Mouse (Mus musculus): ENCODE data around the gene H2afj. TPM values are rescaled to one million over a fixed set of nuclear protein-coding genes. Genes with fewer than 3 reads are reported as not detected.

The H2afj gene
- polyA plus RNA-seq, 1 experiment from 2014 or later = 121 TPM

DNA sequence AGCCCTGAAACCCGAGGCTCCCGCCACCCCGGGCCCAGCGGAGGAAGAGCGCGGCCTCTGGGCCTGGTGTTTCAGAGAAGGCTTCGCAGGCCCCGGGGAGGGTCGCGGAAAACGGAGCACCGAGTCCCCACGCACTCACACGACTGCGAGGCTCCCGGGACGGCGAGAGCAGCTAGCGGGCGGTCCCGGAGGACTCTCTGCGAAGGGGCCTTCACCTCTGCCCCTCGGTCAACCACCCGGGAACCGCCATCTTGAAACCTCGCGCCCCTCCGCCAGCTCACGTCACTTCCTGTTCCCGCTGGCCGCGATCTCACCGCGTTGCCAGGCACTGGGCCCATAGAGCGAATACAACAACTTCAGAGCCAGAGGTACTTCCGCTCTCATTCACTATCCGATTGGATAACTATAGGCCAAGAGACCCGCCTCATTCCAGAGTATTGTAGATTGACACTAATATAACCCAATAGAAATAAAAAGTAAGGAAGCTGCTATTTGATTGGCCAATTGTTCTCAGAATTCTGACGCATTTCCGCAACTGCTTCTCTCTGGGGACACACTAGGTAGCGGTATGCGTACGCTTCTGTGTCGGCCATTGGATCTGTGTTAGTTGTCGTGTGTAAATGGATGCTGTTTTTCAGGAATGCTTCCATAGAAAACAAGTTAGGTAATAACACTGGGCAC, 20.0 kb downstream of the H2afj start, which contains the start of gene Wbp11:
Wbp11 (minus strand) TSS at position 353 of the 681 bp plus-strand sequence.
- WGBS = under 1% methylated on average over 45 of the region's 45 CpGs
- peak within 1 kb of the TSS; percentile 70 for H3K4me2 ChIP-seq
- peaks cover 13% of the 10 kb centered on the region; the same call in 1 of the 2 replicates for H3K4me1 ChIP-seq
- H3K27me3 ChIP-seq = no peaks in the 10 kb centered on the region
- H3K9ac ChIP-seq = peak within 1 kb of the TSS; percentile 100
- ATAC-seq (ENCODE audit: borderline replicate concordance, extremely low read depth, low FRiP score, low TSS enrichment) = peak; percentile 100
- no peaks in the 10 kb centered on the region for H3K9me3 ChIP-seq
- peak within 1 kb of the TSS; percentile 80 for H3K27ac ChIP-seq
- H3K36me3 ChIP-seq = peaks cover 21% of the 10 kb centered on the region
- H3K4me3 ChIP-seq = peak within 1 kb of the TSS; percentile 99

DNA sequence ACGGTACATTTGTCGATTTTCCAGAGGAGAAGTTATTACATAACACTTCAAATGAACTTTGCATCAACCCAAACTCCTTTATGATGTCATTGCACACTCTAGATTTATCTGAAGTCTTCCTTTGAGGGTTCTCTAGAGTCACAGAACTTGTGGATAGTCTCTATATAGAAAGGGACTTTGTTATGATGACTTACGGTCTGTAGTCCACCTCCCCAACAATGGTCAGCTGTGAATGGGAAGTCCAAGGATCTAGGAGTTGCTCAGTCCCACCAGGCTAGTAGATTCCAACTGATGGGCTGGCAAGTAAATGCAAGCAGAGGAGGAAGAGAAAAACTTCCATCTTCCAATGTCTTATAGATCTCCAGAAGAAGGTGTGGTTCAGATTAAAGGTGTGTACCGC, 20.6 kb downstream of the H2afj start:
- Histone ChIP-seq H3K27ac (peak overlapping the region; percentile 64), H3K27me3 (no peaks in the 10 kb centered on the region), H3K4me1 (peaks cover 13% of the 10 kb centered on the region; the same call in 1 of the 2 replicates), H3K9me3 (no peaks in the 10 kb centered on the region), H3K36me3 (peaks cover 19% of the 10 kb centered on the region), H3K4me3 (peak overlapping the region; percentile 99), H3K4me2 (peak overlapping the region; percentile 57), H3K9ac (peak overlapping the region; percentile 31; the same call in 1 of the 2 replicates)
- WGBS = 34% methylated on average over 4 of the region's 4 CpGs
- ATAC-seq (ENCODE audit: borderline replicate concordance, extremely low read depth, low FRiP score, low TSS enrichment) = no peak

DNA sequence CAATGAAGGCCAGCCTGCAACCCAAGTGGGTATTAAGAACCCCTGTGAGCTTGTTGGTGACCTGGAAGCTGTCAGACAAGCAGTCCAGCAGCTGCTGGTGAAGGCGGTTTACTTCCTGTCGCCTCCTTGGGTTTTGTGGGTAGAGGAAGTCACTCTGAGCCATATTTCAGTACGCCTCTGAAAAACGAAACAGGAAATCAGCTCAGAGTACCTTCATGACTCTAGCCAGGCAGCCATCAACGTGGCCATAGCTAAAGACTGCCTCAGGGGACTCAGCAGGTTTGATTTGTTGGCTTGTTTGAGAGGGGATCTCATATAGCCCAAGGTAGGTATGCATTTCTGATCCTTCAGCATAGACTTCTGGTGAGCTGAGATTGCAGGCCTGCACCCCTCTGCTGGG, 23.7 kb downstream of the H2afj start:
- no peaks in the 10 kb centered on the region for H3K36me3 ChIP-seq
- no peak overlapping the region for H3K27ac ChIP-seq
- no peak for ATAC-seq (ENCODE audit: borderline replicate concordance, extremely low read depth, low FRiP score, low TSS enrichment)
- WGBS = 60% methylated on average over 5 of the region's 5 CpGs
- 0 out of 2 replicates have a peak, but pooled peaks cover 5% of the 10 kb centered on the region for H3K27me3 ChIP-seq
- no peaks in the 10 kb centered on the region for H3K9me3 ChIP-seq
- H3K4me3 ChIP-seq = no peak overlapping the region
- H3K4me2 ChIP-seq = no peak overlapping the region
- H3K4me1 ChIP-seq = peaks cover 8% of the 10 kb centered on the region; the same call in 1 of the 2 replicates
- H3K9ac ChIP-seq = no peak overlapping the region

DNA sequence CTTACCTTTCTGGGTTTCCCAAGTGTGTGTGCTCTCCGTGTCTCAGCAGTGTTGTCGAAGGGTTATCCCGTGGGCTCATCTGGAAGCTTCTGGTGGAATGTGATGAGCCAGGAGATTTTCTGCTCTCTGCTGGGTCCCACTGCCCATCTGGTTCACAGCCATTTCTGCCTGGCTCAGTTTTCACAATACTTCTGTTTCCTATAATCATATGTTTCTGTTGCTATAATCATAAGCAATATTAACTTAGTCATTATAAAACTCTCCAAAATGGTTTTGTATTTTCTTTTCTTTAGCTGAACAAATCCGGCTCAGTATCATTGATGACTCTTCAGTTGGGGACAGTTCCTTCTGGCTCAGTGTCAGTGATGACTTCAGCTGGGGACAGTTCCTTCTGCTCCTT, 27.3 kb downstream of the H2afj start, which contains the start of gene Smco3:
Smco3 (minus strand) TSS at position 101 of the 400 bp plus-strand sequence.
- no peaks in the 10 kb centered on the region for H3K9me3 ChIP-seq
- no peak within 1 kb of the TSS; the same call in 1 of the 2 replicates for H3K4me2 ChIP-seq
- ATAC-seq (ENCODE audit: borderline replicate concordance, extremely low read depth, low FRiP score, low TSS enrichment) = no peak
- 39% methylated on average over 4 of the region's 4 CpGs for WGBS
- H3K4me1 ChIP-seq = no peaks in the 10 kb centered on the region
- 0 out of 2 replicates have a peak, but pooled peaks cover 5% of the 10 kb centered on the region for H3K27me3 ChIP-seq
- H3K9ac ChIP-seq = no peak within 1 kb of the TSS
- no peaks in the 10 kb centered on the region for H3K36me3 ChIP-seq
- no peak within 1 kb of the TSS for H3K27ac ChIP-seq
- peak within 1 kb of the TSS; percentile 16 for H3K4me3 ChIP-seq

DNA sequence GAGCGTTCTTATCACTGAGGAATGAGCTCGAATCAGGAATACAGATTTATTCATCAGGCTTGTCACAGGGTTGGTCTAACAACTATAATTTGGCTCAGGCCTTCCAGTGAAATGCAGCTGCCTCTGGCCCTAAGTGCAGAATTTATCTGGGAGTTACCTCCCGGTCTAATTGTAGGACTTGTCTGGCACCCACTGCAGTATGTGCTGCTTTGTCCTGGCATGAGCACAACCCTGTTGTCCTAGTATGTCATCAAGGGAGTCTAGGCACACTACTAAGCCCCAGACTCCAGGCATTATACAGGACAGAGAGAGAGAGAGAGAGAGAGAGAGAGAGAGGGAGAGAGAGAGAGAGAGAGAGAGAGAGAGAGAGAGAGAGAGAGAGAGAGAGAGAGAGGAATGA, 29.3 kb downstream of the H2afj start:
- Histone ChIP-seq H3K27ac (no peak overlapping the region), H3K9me3 (no peaks in the 10 kb centered on the region), H3K4me1 (no peaks in the 10 kb centered on the region), H3K9ac (no peak overlapping the region), H3K27me3 (peaks cover 5% of the 10 kb centered on the region; the same call in 1 of the 2 replicates), H3K36me3 (no peaks in the 10 kb centered on the region), H3K4me3 (no peak overlapping the region), H3K4me2 (no peak overlapping the region)
- 77% methylated on average over 3 of the region's 3 CpGs for WGBS
- ATAC-seq (ENCODE audit: borderline replicate concordance, extremely low read depth, low FRiP score, low TSS enrichment) = no peak

DNA sequence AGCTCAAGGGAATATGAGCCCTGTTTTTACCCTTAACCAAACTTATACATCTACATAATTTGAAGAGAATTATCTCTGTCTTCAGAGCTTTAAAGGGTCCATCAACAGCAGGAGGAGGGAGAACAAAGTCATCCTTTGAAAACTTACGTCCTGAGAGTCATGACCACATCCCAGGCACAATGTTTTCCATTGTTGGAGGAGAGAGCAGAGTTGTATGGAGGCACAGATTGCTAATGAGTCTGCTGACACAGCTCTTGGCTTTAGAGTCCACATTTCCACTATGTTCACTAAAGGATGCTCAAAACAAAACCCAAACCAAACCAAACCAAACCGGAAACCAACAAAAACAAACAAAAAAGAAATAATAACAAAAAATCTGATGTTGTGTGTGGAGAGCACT, 36.9 kb downstream of the H2afj start:
- no peak overlapping the region for H3K27ac ChIP-seq
- H3K36me3 ChIP-seq = no peaks in the 10 kb centered on the region
- H3K4me3 ChIP-seq = no peak overlapping the region
- no peak overlapping the region for H3K9ac ChIP-seq
- no peak for ATAC-seq (ENCODE audit: borderline replicate concordance, extremely low read depth, low FRiP score, low TSS enrichment)
- H3K9me3 ChIP-seq = no peaks in the 10 kb centered on the region
- no peak overlapping the region for H3K4me2 ChIP-seq
- H3K27me3 ChIP-seq = no peaks in the 10 kb centered on the region; the same call in 1 of the 2 replicates
- WGBS = 57% methylated on average over 2 of the region's 2 CpGs
- H3K4me1 ChIP-seq = no peaks in the 10 kb centered on the region

DNA sequence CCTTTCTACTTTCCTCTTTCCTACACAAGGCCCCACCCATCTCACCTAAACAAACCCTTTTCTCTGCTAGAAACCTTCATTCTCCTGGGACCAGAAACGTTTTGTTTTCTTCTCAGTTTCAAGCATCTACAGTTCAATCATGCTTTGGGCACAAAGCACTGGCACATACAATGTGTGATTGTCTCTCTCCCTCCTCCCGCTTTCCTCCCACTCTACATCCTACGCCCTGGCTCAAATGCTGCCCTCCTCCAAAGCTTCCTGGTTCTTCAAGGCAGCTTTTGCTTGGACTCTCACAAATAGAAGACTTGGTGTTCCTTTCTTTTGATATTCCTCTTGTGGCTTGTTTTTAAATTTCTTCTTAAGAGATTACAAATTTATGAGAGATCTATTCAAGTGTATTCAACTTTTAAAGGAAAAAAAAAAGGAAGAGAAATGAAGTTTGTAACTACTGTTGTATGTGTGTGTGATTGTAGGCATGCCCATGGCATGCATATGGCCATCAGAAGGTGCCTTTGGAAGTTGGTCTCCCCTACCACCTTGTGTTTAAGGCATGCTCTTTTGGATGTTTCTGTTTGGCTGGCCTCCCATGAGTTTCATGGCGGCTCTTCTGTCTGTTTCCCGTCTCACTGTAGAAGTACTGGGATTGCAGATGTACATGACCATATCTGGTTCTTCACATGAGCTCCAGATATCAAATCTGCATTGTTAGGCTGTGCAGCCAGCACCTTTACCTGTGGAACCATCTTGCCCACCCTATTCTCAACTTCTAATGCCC, 37.8 kb downstream of the H2afj start:
- no peaks in the 10 kb centered on the region; the same call in 1 of the 2 replicates for H3K27me3 ChIP-seq
- WGBS = 67% methylated on average over 5 of the region's 5 CpGs
- H3K9ac ChIP-seq = no peak overlapping the region
- no peaks in the 10 kb centered on the region for H3K9me3 ChIP-seq
- no peak overlapping the region for H3K4me2 ChIP-seq
- no peaks in the 10 kb centered on the region for H3K4me1 ChIP-seq
- H3K4me3 ChIP-seq = no peak overlapping the region
- no peak for ATAC-seq (ENCODE audit: borderline replicate concordance, extremely low read depth, low FRiP score, low TSS enrichment)
- H3K27ac ChIP-seq = no peak overlapping the region
- H3K36me3 ChIP-seq = no peaks in the 10 kb centered on the region

DNA sequence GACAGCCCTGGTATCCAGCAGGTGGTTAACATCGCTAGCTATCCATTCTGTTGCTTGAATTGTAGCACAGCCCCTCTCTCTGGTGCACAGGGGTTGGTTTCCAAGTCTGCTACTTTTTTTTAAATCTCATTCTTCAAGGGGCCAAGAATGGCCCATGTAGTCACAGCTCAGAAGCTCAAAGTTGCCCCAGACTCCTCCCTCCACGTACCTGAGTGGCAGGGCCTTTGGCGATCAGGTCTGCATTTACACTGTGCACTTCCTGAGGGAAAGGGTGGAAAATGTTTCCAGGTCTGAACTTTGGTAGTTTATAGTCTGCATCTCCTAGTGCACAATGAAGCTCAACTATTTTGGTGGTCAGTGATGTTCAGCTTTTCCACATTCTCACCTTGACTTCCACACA, 39.2 kb downstream of the H2afj start:
- ATAC-seq (ENCODE audit: borderline replicate concordance, extremely low read depth, low FRiP score, low TSS enrichment) = no peak
- 85% methylated on average over 3 of the region's 3 CpGs for WGBS

DNA sequence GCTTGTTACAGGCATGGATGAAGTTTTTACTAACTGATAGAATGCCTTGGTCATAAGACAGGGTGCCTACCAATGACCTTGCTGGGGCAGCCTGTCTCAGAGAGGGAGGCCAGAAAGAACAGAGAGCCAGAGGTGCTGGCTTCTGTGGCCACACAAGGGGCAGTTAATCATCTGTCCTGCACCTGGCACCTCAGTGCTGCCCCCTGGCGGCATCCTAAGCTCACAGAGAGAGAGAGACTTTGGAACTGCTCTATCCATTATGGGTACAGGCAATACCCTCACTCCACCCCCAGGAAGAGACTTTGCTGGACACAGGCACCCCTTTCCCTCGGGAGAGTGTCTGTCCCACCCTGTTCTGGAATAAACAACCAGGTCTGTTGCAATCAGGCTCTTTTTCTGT, 39.7 kb downstream of the H2afj start:
- H3K36me3 ChIP-seq = no peaks in the 10 kb centered on the region
- no peaks in the 10 kb centered on the region for H3K27me3 ChIP-seq
- WGBS = 14% methylated on average over 2 of the region's 2 CpGs

More for the DNA sequence above, 39.2 kb downstream of the H2afj start:
- H3K4me3 ChIP-seq = no peak overlapping the region
- no peaks in the 10 kb centered on the region; the same call in 1 of the 2 replicates for H3K27me3 ChIP-seq
- H3K9me3 ChIP-seq = no peaks in the 10 kb centered on the region
- no peak overlapping the region for H3K9ac ChIP-seq
- H3K4me2 ChIP-seq = no peak overlapping the region
- H3K27ac ChIP-seq = no peak overlapping the region
- H3K36me3 ChIP-seq = no peaks in the 10 kb centered on the region
- no peaks in the 10 kb centered on the region for H3K4me1 ChIP-seq

DNA sequence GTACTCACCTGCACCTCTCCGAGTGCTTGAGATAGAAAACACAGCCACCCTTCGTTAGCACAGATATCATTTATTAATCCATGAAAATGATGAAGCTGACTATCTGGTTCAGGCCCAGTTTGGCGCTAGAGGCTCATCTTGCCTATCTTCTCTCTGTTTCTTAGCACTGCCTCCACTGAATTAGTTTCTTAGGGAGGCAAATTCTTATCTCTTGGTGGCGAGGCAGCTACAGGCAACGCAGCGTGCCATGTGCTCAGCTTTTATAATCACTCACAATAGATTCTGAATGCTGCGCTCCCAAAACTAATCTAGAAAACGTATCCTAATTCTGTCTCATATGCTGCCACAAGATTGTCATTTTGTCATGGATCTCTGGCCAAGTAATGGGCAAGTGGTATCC, 40.4 kb downstream of the H2afj start:
- Histone ChIP-seq H3K36me3 (no peaks in the 10 kb centered on the region), H3K27ac (no peak overlapping the region), H3K4me3 (no peak overlapping the region), H3K9me3 (no peaks in the 10 kb centered on the region), H3K4me1 (peaks cover 4% of the 10 kb centered on the region), H3K9ac (no peak overlapping the region), H3K4me2 (no peak overlapping the region), H3K27me3 (no peaks in the 10 kb centered on the region)
- WGBS = 82% methylated on average over 8 of the region's 8 CpGs
- no peak for ATAC-seq (ENCODE audit: borderline replicate concordance, extremely low read depth, low FRiP score, low TSS enrichment)

More for the DNA sequence above, 39.7 kb downstream of the H2afj start:
- H3K9me3 ChIP-seq = no peaks in the 10 kb centered on the region
- ATAC-seq (ENCODE audit: borderline replicate concordance, extremely low read depth, low FRiP score, low TSS enrichment) = no peak
- peaks cover 2% of the 10 kb centered on the region for H3K4me1 ChIP-seq
- no peak overlapping the region for H3K4me3 ChIP-seq
- no peak overlapping the region for H3K4me2 ChIP-seq
- no peak overlapping the region for H3K9ac ChIP-seq
- H3K27ac ChIP-seq = no peak overlapping the region

DNA sequence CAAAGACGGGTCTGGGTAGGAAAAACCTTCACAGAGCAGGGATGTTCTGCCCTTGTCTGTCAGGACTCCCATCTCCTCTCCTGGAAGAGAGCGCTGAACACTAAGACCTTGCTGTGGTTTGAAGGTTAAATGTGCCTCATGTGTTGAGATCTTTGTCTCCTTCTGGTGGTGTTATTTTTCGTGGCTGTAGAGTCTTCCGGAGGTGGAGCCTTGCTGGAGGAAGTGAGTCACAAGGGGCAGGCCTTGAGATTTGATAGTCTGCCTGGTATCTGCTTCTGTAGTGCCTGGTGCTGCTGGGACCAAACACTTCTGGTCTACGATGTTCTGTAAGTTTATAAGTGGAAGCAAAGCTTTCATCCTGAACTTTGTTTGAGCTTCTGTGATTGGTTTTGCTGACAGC, 40.9 kb downstream of the H2afj start:
- Histone ChIP-seq H3K36me3 (no peaks in the 10 kb centered on the region), H3K9me3 (no peaks in the 10 kb centered on the region), H3K27me3 (no peaks in the 10 kb centered on the region), H3K4me2 (no peak overlapping the region), H3K9ac (no peak overlapping the region), H3K27ac (no peak overlapping the region), H3K4me1 (peaks cover 4% of the 10 kb centered on the region), H3K4me3 (no peak overlapping the region)
- ATAC-seq (ENCODE audit: borderline replicate concordance, extremely low read depth, low FRiP score, low TSS enrichment) = no peak
- WGBS = 82% methylated on average over 5 of the region's 5 CpGs

DNA sequence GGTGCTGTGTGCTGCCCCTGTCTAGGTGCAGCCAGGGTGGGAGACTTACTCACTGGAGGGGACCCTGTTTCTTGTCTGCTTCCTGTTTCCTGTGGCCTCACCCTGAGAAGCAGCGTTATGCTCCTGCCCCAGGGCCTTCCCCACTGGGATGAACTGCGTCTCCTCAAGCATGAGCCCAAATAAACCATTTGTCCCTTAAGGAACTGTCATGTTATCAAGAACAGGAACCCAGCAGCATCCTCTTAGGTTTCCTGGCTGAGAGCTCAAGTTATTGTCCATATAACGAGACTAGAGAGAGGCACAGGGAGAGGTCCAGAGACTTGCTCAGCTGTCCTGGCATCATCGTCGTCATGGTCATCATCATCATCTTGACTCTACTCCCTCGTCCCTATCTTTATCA, 42.2 kb downstream of the H2afj start:
- H3K4me2 ChIP-seq = no peak overlapping the region
- no peak overlapping the region for H3K27ac ChIP-seq
- H3K27me3 ChIP-seq = no peaks in the 10 kb centered on the region
- H3K4me1 ChIP-seq = peaks cover 4% of the 10 kb centered on the region
- ATAC-seq (ENCODE audit: borderline replicate concordance, extremely low read depth, low FRiP score, low TSS enrichment) = no peak
- WGBS = 64% methylated on average over 6 of the region's 6 CpGs
- H3K4me3 ChIP-seq = no peak overlapping the region
- H3K36me3 ChIP-seq = no peaks in the 10 kb centered on the region
- no peaks in the 10 kb centered on the region for H3K9me3 ChIP-seq
- H3K9ac ChIP-seq = no peak overlapping the region
